Mouse (Mus musculus) bone marrow, adult 2 months (tissue): ENCODE measurements at regions not wholly inside any gene's neighbourhood (a gene's known extent, or its start where the extent isn't known, plus 50 kb on each side); places are given as distances from the start of the nearest gene placed in this dataset.

Experiments used
- H3K27ac ChIP-seq: fragments of 200-500 bp; 2 replicates; pipeline ENCODE4 v1.5.1; 2012; ENCODE audit warnings: low read depth, mild to moderate bottlenecking, control low read depth, inconsistent platforms, low read length; ENCODE audit not compliant: control insufficient read depth, poor library complexity, insufficient read depth
- H3K4me1 ChIP-seq: fragments of 200-500 bp; 2 replicates; pipeline ENCODE4 v1.6.1; 2011; ENCODE audit warnings: low read length; ENCODE audit not compliant: control insufficient read depth, insufficient read depth
- H3K4me3 ChIP-seq: fragments of 200-500 bp; replicated peaks from 2 replicates; pipeline ENCODE3; 2011; ENCODE audit warnings: mild to moderate bottlenecking, low read depth, low read length, control low read depth; ENCODE audit not compliant: control insufficient read depth
- CTCF ChIP-seq: fragments of 200-500 bp; IDR thresholded peaks from 2 replicates; pipeline ENCODE4 v1.5.1; 2011; ENCODE audit warnings: low read length, control low read depth; ENCODE audit not compliant: control insufficient read depth, insufficient read depth
- POLR2A ChIP-seq: fragments of 200-500 bp; IDR thresholded peaks from 2 replicates; pipeline ENCODE4 v1.6.1; 2011; ENCODE audit warnings: low read depth, mild to moderate bottlenecking, control low read depth, low read length, borderline replicate concordance; ENCODE audit not compliant: control insufficient read depth
- WGBS: fragments of 180-500 bp; shearing (Covaris S2); methylation state at CpG from one replicate; pipeline ENCODE4 v1.1.7; 2018; 5-methylcytosine and 5-hydroxymethylcytosine counted together

DNA sequence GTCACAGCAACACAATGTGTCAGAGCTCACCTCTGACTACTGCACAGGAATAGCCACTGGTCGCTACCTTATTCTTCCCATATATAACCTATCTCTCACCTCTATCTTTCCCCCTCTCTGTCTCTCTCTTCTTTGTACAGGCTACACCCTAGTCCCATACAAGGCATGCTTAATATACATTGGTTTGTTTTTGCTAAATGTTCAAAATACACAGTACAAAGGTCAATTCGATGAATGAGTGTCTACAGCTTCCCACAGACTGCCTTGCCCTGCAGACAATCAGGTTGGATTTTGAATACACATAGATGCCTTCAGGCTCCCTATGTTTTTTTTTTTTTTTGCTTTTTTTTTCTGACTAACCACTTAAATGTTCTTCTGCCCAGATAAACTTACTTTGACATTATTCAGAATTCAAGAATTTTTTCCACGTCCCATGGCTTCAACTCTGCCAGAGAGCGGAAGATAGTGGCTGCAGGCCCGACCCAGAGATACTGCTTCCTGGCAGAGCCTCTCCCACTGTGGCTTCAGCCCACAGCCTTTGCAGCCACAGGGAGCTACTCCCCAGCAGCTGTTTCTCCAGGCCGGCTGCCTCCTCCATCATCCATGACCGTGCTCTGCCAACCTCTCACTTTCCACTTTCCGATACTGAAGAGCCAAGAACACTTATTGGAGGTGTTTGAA is 161.6 kb downstream of the Thbs2 start:
- no peak overlapping the region for H3K4me3 ChIP-seq
- no peak for TF ChIP-seq CTCF
- no peak for TF ChIP-seq POLR2A
- H3K27ac ChIP-seq: no peak overlapping the region
- 78% methylated on average over 8 of the region's 8 CpGs for WGBS
- H3K4me1 ChIP-seq: no peaks in the 10 kb centered on the region

DNA sequence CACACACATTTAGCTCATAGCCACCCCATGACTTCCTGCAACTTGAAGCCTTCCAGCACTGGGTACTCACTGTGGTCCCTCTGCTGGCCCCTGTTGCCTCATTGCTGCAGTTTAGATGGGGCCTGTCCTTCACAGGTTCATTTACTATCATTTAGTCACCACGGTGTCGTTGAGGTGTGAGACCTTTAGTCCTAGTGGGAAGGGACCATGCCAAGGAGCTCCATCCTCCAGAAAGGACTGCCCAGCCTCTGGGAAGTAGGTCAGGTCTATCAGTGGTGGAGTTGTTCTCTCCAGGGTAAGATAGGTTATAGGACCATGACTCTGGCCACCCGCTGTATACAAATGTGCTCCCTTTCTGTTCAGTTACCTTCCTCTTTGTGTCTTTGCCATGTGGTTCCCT is 162.2 kb downstream of the Thbs2 start:
- Histone ChIP-seq H3K4me1 (no peaks in the 10 kb centered on the region), H3K4me3 (no peak overlapping the region), H3K27ac (no peak overlapping the region)
- TF ChIP-seq CTCF (no peak), POLR2A (no peak)
- 73% methylated on average over 3 of the region's 3 CpGs for WGBS

DNA sequence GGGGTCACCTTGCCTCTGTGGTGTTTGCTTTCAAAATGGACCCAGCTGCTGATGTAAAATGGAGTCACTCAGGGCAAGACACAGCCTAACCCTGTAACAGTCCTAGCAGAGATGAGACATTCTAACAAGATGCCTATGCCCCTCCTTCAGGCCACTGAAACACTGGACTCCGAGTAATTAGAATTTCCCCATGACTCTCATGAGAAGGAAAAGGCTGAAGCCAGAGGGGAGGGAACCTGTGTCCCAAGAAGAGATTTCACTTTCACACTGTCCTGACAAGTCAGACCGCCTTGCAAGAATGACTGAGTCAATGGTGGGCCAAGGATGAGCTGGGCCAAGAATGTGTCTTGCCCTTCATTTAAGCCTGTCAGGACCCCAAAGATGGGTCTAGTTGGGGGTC is 166.3 kb downstream of the Thbs2 start:
- no peaks in the 10 kb centered on the region for H3K4me1 ChIP-seq
- no peak overlapping the region for H3K4me3 ChIP-seq
- no peak overlapping the region for H3K27ac ChIP-seq
- TF ChIP-seq POLR2A: no peak
- TF ChIP-seq CTCF: no peak
- 81% methylated on average over 2 of the region's 2 CpGs for WGBS

DNA sequence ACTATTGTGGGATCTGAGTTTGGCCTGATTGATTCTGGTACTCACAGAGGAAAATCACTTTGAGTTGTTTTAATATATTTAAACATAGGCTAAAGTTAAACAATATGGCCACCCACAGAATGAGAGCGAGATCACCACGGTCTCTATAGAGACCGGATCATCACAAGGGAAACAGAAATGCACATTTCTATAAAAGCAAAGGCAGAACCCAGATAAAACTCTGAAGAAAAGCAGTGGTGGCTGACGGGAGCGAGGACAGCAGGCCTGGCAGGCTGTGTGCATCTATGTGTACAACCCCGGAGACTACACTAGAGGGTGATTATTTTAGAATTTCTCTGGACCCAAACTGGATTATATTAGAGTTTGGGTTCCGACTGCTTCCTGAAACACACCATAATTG is 168.8 kb downstream of the Thbs2 start:
- Histone ChIP-seq H3K27ac (no peak overlapping the region), H3K4me3 (no peak overlapping the region), H3K4me1 (no peaks in the 10 kb centered on the region)
- 84% methylated on average over 7 of the region's 7 CpGs for WGBS
- TF ChIP-seq CTCF: no peak
- TF ChIP-seq POLR2A: no peak

DNA sequence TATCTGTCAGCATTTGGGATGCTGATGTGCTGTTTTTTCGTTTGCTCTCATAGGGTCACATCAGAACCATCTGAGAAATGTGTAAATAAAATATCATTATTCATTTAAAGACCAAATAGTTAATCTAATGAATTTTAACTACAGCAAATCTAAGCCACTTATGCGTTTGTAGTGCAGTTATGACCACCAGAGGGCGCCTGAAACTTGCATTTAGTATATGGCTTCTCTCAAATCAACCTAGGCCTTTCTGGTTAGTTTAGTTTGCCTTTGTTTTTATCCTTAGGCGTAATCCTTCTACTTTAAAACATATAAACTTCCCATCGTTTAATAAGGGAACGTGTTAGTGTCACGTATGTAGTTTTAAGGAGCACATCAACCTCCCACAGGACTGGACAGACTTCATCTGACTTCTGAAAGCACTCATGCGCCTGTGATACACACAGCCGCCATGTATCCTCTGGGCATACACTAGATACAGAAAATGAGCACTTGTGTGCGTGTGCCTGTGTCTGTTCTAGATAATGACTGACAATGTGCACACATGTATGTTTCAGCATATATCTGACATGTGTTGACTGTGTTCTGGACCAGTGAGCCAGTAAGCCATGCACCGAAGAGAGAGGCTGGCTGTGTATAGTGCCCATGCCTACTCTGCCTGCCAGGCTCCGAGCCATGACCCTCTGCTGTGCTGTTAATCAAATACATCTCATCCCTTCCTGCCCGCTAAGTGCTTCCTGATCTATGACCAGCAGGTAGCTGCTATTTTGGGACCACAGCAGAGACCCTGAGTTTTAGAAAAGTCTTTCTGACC is 169.4 kb downstream of the Thbs2 start:
- H3K4me3 ChIP-seq: no peak overlapping the region
- H3K4me1 ChIP-seq: no peaks in the 10 kb centered on the region
- no peak overlapping the region for H3K27ac ChIP-seq
- 49% methylated on average over 13 of the region's 13 CpGs for WGBS
- no peak for TF ChIP-seq CTCF
- TF ChIP-seq POLR2A: no peak

DNA sequence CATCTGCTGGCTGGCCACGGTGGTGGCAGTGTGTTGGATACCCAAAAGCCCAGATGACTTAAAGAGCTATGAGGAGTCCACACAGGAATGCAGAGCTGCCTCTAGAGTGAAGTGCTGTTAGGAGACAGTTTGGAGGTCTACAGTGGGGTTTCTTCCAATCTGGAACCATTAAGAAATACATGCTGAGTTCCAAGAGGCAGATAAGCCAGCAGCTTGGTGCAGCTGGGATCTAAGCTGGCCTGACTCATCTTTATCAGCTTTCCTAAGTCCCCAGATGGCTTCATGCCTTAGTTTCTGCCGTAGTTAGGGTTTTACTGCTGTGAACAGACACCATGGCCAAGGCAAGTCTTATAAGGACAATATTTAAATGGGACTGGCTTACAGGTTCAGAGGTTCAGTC is 172.0 kb downstream of the Thbs2 start:
- H3K4me3 ChIP-seq: no peak overlapping the region
- WGBS: 70% methylated on average over 2 of the region's 2 CpGs
- H3K27ac ChIP-seq: no peak overlapping the region
- H3K4me1 ChIP-seq: no peaks in the 10 kb centered on the region
- TF ChIP-seq CTCF (no peak), POLR2A (no peak)

DNA sequence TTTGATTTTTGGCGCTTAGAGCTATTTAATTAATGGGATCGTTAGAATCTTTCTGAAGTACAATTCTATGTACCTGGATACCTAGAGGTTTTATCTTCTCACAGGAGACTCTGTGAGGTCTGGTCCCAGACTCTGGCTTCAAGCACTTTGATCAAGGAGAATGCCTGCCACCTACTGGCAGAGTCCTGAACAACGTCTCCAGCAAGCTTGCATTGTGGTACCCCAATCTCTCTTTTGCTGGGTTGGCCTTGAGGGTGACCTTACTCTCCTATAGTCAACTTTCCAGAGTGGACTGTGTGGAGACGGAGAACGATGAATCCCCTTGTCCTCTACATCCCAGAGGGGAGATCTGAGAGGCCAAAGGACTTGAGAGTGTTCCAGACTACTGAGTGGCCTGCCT is 173.5 kb downstream of the Thbs2 start:
- no peak overlapping the region for H3K27ac ChIP-seq
- H3K4me3 ChIP-seq: no peak overlapping the region
- TF ChIP-seq CTCF (peak; percentile 55; the same call in 1 of the 2 replicates), POLR2A (no peak)
- 23% methylated on average over 5 of the region's 5 CpGs for WGBS
- H3K4me1 ChIP-seq: no peaks in the 10 kb centered on the region

DNA sequence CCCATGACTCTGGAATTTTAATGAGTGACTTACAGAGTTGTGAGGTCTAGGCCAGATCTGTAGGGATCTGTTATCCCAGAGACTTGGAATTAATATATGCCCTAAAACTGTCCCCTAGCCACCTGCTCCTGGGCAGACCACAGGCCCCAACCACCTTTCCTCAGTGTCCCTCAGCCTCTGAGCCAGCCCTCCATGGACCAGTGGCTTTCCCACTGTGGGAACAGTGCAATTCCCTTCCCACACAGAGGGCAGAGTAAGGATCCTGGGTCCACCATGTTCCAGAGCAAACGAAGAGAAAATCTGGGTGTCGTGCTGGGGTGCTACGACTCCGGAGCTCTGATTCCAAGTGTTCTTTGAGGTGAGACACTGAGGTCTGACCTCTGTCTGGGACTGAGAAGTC is 174.7 kb downstream of the Thbs2 start:
- Histone ChIP-seq H3K4me1 (no peaks in the 10 kb centered on the region), H3K4me3 (no peak overlapping the region), H3K27ac (no peak overlapping the region)
- 81% methylated on average over 4 of the region's 4 CpGs for WGBS
- TF ChIP-seq POLR2A: no peak
- TF ChIP-seq CTCF: no peak
